Mouse (Mus musculus) right cerebral cortex, postnatal 4 days (tissue): Measurements from ENCODE around the gene Gm20388.

Experiments
- DNase-seq: peaks from one replicate; pipeline ENCODE4 v3.0.0-alpha.2; 2022

Gene Gm20388

DNA sequence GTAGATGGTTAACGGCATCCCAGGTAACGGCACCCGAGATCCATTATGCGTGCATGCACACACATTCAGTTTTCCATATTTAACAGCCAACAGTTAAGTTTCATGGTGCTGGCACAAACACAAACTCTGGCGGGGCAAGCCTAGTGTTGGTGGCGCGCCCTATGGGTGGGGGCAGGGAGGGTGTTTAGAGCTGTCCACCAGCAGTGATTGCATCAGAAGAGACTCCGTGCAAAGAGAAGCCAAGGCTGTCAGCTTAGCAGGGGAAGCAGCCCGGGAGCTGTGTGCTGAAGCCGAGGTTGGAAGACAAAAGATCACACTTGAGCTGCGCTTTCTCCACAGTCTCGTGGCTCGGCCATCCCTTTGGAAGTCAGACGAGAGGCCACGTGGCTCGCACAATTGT, 2178.0 kb downstream of the Gm20388 start:
- no peak for DNase-seq

DNA sequence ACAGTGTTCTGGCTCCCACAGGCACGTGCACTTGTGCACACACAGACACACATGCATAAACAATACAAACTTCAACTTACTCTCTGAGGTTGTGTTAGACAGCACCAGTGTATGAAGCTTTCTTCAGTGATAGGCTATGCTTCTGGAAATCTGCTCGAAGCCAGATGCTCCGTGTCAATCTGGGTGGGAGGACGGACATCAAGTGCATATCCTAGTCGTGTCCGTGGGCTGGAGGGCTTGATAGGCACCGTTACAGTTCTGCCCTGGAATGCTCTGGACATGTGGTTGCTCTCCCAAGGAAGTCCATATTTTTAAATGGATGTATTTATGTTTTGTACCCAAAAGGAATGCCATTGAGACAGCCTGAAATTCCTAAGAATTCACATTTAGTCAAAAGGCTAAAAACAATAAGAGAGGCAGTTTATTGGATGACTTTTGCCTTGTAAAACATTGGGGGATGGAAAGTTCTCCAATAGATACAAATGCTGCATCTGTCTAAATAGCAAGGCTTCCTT, 2178.6 kb downstream of the Gm20388 start:
- no peak for DNase-seq

GRCm38 (mm10) chr8:122092476-122092875, 2181.8 kb downstream of the Gm20388 start:
- no peak for DNase-seq

GRCm38 (mm10) chr8:122098766-122099165, 2188.1 kb downstream of the Gm20388 start:
- DNase-seq = no peak

DNA sequence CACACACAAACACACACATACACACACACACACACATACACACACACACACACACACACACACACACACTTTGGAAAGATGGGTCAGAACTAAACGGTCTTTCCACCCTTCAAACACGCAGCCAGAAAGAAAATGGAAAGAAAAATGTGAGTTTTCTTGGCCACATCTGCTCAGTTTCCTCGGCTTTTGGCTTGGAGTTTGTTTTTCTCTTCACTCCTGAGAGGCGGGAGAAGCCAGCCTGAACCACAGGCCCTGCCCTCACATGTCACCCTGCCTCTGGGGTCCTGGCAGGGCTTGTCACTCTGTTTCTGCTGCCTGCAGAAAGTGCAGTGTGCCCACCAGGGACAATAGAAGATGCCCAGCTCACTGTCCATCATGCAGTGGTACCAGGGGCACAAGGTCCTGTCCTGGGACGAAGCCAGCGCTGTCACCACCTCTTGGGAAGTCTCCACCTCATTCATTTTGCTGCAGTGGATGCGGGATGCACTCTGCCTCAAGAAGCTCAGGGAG, 2189.1 kb downstream of the Gm20388 start:
- no peak for DNase-seq

- no peak for DNase-seq
These were observed 2191.2 kb downstream of the Gm20388 start for GRCm38 (mm10) chr8:122101816-122102215.

DNA sequence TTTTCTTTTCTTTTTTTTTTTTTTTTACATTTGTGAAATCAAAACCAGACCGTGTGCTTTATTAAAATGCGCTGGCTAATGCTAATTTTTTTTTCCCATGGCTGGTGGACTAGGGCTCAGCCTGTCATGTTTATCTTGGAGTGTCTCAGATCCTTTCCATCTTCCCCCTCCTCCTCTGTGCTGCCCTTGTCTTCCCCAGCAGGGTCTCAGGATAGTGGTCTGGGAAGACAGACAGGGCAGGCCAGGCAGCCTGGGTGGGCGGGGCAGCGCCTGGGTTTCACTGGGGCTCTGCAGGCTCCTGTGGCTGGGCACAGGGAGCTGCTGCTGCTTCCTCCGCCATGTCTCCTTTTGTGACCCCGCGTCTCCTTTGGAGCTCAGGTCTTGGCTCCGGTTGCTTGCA, 2191.6 kb downstream of the Gm20388 start:
- no peak for DNase-seq

- DNase-seq = no peak
These were observed 2192.6 kb downstream of the Gm20388 start for GRCm38 (mm10) chr8:122103241-122103640.

GRCm38 (mm10) chr8:122104658-122105057, 2194.0 kb downstream of the Gm20388 start:
- no peak for DNase-seq

DNA sequence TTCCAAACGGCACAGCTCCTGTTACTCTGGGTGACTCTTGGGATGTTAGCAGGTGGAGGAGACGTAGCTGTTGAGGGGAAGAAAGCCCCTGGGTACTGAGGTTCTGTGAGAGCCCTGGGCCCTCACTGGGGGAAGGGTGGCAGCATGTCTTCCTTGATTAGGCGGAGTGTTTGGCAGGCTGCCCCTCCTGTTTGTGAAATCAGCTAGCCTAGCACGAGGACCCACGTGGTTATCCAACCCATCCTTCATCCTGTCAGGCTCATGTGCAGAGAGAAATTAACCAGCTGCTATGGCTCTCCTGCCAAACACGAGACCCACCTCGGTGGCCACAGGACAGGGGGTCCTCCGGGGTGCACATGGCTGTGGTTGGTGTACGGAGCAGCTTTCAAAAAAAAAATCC, 2195.6 kb downstream of the Gm20388 start:
- DNase-seq = peak; percentile 68

- DNase-seq = no peak
These were observed 2199.7 kb downstream of the Gm20388 start for GRCm38 (mm10) chr8:122110240-122110866.

DNA sequence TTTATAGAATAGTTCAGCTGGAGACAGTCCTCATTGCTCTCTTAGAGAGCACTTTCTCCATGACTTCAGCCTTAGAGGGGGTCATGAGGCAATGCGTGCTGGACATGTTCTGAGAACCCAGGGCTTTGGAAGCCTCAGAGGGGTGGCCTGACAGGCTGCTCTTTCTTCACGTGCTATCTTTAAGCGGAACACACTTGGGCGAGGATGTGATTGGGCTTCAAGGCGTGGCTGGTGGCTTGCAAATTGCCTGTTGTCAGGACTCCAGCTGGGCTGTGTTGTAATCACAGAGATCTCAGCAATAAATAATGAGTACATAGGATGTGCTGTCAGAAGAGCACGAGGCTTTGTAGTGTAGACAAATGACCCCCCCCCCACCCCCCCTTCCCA, 2200.2 kb downstream of the Gm20388 start:
- no peak for DNase-seq

- no peak for DNase-seq
These were observed 2201.1 kb downstream of the Gm20388 start for GRCm38 (mm10) chr8:122111745-122112144.

GRCm38 (mm10) chr8:122112264-122112965, 2201.8 kb downstream of the Gm20388 start:
- DNase-seq = no peak

- DNase-seq = no peak
These were observed 2204.2 kb downstream of the Gm20388 start for GRCm38 (mm10) chr8:122114890-122115289.

GRCm38 (mm10) chr8:122116716-122117357, 2206.2 kb downstream of the Gm20388 start:
- no peak for DNase-seq

DNA sequence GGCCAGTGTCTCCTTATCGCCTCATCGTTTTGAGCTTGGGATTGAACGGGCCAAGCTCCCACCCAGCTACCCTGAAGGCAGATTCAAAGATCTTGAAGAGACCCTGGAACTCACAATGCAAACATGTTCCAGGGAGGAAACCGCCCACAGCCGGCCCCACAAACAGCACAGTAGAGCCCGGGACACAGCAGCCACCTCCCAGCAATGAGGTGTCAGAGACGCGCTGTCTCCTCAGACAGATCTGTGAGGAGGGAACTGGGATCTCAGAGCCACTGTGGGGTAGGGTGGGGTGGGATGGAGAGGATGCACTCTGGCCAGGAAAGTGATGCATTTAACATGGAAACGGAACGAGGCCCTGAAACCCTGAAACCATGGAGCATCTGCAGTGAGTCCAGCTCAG, 2207.5 kb downstream of the Gm20388 start:
- no peak for DNase-seq

DNA sequence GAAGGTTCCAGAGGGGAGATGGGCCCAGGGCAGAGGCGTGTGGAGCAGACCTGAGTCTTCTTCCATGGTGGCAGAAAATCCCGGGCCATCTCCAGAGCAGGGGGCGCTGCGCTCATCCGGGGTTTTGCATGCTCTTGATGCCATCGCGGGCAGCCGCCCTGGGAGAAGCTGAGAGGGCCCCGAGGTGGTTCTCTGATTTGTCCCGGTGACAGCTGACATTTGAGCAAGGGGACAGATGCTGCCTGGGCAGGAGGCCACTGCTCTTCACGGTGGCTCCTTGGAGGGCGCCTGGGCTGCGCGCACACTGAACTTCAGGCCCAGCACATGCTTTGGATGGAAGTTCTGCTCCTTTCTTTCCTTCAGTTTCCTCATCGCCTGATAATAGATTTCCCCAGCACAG, 2207.9 kb downstream of the Gm20388 start:
- no peak for DNase-seq

DNA sequence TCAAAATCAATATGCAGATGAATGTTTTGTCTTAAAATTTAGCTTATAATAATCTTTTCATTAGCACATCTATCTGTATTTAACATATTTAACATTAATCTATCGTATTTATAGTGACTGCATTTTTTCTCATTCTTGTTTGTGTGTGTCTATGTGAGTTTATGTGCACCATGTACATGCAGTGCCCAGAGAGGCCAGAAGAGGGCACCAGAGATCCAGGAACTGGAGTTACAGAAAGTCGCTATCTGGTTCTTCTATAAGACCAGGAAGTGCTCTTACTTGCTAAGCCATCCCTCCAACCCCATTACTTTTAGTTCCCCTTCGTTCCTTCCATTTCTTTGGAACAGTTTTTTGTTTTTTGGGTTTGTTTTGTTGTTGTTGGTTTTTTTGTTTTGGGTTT, 2213.7 kb downstream of the Gm20388 start:
- DNase-seq = no peak

DNA sequence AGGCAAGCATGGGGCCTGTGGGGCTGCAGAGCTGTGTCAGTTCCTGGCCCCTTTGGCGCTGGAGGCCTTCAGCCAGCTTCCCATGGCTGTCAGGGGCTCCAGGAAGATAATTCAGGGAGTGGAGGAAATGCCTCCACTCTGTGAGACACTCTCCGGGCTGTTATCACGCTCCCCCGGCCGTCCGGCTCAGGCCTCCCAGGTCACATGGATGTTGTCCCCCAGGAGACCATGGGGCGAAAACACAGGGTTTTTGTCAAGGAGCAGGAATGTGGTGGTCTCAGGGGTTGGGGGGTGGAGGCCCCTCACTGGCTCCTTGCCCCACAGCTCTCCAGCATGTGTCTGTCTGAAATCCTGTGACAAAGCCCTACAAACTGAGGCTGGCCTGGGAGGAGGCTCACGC, 2216.0 kb downstream of the Gm20388 start:
- no peak for DNase-seq

DNA sequence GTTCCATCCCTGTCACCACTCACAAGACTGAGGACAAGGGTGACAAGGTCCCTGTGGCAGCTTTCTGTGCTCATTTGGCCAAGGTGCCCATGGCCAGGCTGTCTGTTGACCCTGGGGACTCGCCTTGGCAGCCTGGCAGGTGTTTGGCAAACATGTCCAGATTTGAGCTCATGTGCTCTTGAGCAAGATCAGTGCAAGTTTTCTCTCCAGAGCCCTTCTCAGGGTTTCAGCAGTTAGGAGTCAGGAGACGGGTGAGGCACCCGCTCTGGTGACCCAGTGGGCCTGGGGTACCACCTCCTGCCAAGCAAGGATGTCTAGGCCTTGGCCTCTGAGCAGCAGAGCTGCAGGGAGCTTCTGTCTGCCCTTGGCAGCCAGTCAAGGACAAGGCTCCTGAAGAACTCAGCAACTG, 2223.5 kb downstream of the Gm20388 start:
- DNase-seq = no peak

DNA sequence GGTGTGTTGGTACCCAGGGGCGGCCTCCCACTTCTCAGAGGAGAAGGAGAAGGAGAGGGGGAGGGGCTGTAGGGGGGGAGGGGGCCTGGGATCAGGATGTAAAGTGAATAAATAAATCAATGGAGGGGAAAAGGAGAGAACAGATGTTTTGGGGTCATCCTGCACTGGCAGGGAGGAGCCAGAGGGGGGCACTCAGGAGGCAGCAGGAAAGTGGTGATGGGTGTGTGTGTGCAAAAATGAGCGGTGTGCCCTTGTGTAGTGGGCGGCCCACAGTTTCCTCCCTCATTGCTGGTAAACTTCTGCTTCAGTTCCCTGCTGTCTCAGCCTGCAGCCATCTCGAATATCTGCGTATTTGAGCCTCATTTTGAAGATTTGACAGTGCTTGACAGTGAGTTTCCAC, 2224.9 kb downstream of the Gm20388 start:
- DNase-seq = no peak

DNA sequence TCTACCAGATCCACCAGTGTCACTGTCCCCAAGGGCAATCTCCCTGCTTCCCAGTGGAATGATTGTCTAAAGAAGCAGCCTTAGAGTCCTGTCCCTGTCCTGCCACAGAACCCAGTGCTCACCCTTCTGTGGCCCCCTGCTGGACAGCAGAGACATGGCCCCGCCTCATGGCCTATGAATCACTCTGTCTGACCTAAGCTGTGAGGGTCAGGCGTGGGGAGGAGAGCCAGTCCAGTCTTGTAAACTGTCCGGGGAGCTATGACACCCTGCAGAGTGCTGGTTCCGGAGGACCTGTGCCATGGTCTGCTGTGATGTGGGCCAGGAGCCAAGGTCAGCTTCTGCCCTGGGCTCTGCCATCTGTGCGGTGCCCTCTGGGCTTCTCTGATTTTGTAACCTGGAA, 2229.1 kb downstream of the Gm20388 start:
- DNase-seq = peak; percentile 16

DNA sequence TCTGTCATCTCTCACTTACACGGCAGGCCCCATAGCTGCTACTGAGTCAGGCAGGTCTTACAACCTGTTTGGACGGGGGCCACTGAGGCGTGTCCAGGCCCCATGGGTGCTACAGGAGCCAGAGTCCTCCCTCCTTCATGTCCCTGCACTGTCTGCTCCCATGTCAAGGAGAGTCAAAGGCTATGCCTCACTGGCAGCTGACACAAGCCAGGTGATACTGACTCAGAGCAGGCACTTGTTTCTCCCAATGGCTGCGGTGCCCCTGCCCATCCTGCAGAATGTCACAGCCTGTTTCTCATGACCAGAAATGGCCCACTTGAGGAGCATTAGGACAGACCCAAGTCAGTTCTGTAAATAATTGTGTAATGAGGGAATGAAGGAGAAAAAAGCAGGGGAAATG, 2229.8 kb downstream of the Gm20388 start:
- no peak for DNase-seq
